Mouse (Mus musculus): Measurements from ENCODE around the gene Hk1. TPM values are rescaled to one million over a fixed set of nuclear protein-coding genes. Genes with fewer than 3 reads are reported as not detected.

Hk1 gene
- polyA plus RNA-seq, 1 experiment from 2014 or later, result 28.4 TPM

GRCm38 (mm10) chr10:62282782-62283181 lies 96.9 kb downstream of the Hk1 start:
- no peaks in the 10 kb centered on the region for H3K27me3 ChIP-seq (replicated peaks; ENCODE audit: control insufficient read depth, insufficient read depth, low read length)
- peaks cover 69% of the 10 kb centered on the region for H3K36me3 ChIP-seq (ENCODE audit: control insufficient read depth, insufficient read depth, low read length)
- H3K4me2 ChIP-seq (ENCODE audit: low read depth, low read length), result no peak overlapping the region
- H3K27ac ChIP-seq (replicated peaks; ENCODE audit: low read depth, low read length), result no peak overlapping the region
- no peaks in the 10 kb centered on the region for H3K9me3 ChIP-seq (ENCODE audit: control insufficient read depth, low read length)
- H3K4me3 ChIP-seq (ENCODE audit: low read depth, low read length), result no peak overlapping the region
- ATAC-seq (ENCODE audit: low read depth) (no peak), DNase-seq (ENCODE audit: low spot score) (no peak)
- no peaks in the 10 kb centered on the region for H3K4me1 ChIP-seq (ENCODE audit: control insufficient read depth, insufficient read depth, low read length)
- whole genome bisulfite sequencing, result 48% methylated on average over 9 of the region's 9 CpGs
- no peak overlapping the region for H3K9ac ChIP-seq (ENCODE audit: low read depth, low read length)

- DNase-seq (ENCODE audit: low spot score), result no peak
- H3K4me3 ChIP-seq (ENCODE audit: low read depth, low read length), result no peak overlapping the region
- H3K9ac ChIP-seq (ENCODE audit: low read depth, low read length), result no peak overlapping the region
- peaks cover 57% of the 10 kb centered on the region for H3K36me3 ChIP-seq (ENCODE audit: control insufficient read depth, insufficient read depth, low read length)
- H3K9me3 ChIP-seq (ENCODE audit: control insufficient read depth, low read length), result no peaks in the 10 kb centered on the region
- no peak overlapping the region for H3K4me2 ChIP-seq (ENCODE audit: low read depth, low read length)
- WGBS, result 88% methylated on average over 4 of the region's 4 CpGs
- H3K4me1 ChIP-seq (ENCODE audit: control insufficient read depth, insufficient read depth, low read length), result no peaks in the 10 kb centered on the region
- no peaks in the 10 kb centered on the region for H3K27me3 ChIP-seq (replicated peaks; ENCODE audit: control insufficient read depth, insufficient read depth, low read length)
- no peak for ATAC-seq (ENCODE audit: low read depth)
- H3K27ac ChIP-seq (replicated peaks; ENCODE audit: low read depth, low read length), result no peak overlapping the region
Measured at GRCm38 (mm10) chr10:62279671-62280070, 100.0 kb downstream of the Hk1 start.

GRCm38 (mm10) chr10:62279066-62279465 lies 100.6 kb downstream of the Hk1 start:
- Histone ChIP-seq H3K27ac (replicated peaks; ENCODE audit: low read depth, low read length) (no peak overlapping the region), H3K36me3 (ENCODE audit: control insufficient read depth, insufficient read depth, low read length) (peaks cover 57% of the 10 kb centered on the region), H3K4me1 (ENCODE audit: control insufficient read depth, insufficient read depth, low read length) (no peaks in the 10 kb centered on the region), H3K9ac (ENCODE audit: low read depth, low read length) (no peak overlapping the region), H3K27me3 (replicated peaks; ENCODE audit: control insufficient read depth, insufficient read depth, low read length) (no peaks in the 10 kb centered on the region), H3K4me2 (ENCODE audit: low read depth, low read length) (no peak overlapping the region), H3K4me3 (ENCODE audit: low read depth, low read length) (no peak overlapping the region), H3K9me3 (ENCODE audit: control insufficient read depth, low read length) (no peaks in the 10 kb centered on the region)
- DNase-seq (ENCODE audit: low spot score) (no peak), ATAC-seq (ENCODE audit: low read depth) (no peak)
- WGBS, result 63% methylated on average over 3 of the region's 3 CpGs

- Histone ChIP-seq H3K4me3 (ENCODE audit: low read depth, low read length) (no peak overlapping the region), H3K4me1 (ENCODE audit: control insufficient read depth, insufficient read depth, low read length) (no peaks in the 10 kb centered on the region), H3K4me2 (ENCODE audit: low read depth, low read length) (no peak overlapping the region), H3K27me3 (replicated peaks; ENCODE audit: control insufficient read depth, insufficient read depth, low read length) (no peaks in the 10 kb centered on the region), H3K36me3 (ENCODE audit: control insufficient read depth, insufficient read depth, low read length) (peaks cover 56% of the 10 kb centered on the region), H3K27ac (replicated peaks; ENCODE audit: low read depth, low read length) (no peak overlapping the region), H3K9me3 (ENCODE audit: control insufficient read depth, low read length) (no peaks in the 10 kb centered on the region), H3K9ac (ENCODE audit: low read depth, low read length) (no peak overlapping the region)
- ATAC-seq (ENCODE audit: low read depth) (no peak), DNase-seq (ENCODE audit: low spot score) (no peak)
- WGBS, result 92% methylated on average over 18 of the region's 19 CpGs
Measured at GRCm38 (mm10) chr10:62277499-62278293, 102.0 kb downstream of the Hk1 start.

GRCm38 (mm10) chr10:62275235-62275634 lies 104.5 kb downstream of the Hk1 start:
- Histone ChIP-seq H3K9me3 (ENCODE audit: control insufficient read depth, low read length) (no peaks in the 10 kb centered on the region), H3K27me3 (replicated peaks; ENCODE audit: control insufficient read depth, insufficient read depth, low read length) (no peaks in the 10 kb centered on the region), H3K9ac (ENCODE audit: low read depth, low read length) (no peak overlapping the region), H3K4me3 (ENCODE audit: low read depth, low read length) (no peak overlapping the region), H3K4me2 (ENCODE audit: low read depth, low read length) (no peak overlapping the region), H3K36me3 (ENCODE audit: control insufficient read depth, insufficient read depth, low read length) (peaks cover 42% of the 10 kb centered on the region), H3K4me1 (ENCODE audit: control insufficient read depth, insufficient read depth, low read length) (no peaks in the 10 kb centered on the region), H3K27ac (replicated peaks; ENCODE audit: low read depth, low read length) (no peak overlapping the region)
- 39% methylated on average over 4 of the region's 4 CpGs for WGBS
- DNase-seq (ENCODE audit: low spot score) (peak; percentile 80), ATAC-seq (ENCODE audit: low read depth) (no peak)

GRCm38 (mm10) chr10:62269278-62269677 lies 110.4 kb downstream of the Hk1 start:
- H3K36me3 ChIP-seq (ENCODE audit: control insufficient read depth, insufficient read depth, low read length), result peaks cover 41% of the 10 kb centered on the region
- H3K4me3 ChIP-seq (ENCODE audit: low read depth, low read length), result no peak overlapping the region
- H3K27me3 ChIP-seq (replicated peaks; ENCODE audit: control insufficient read depth, insufficient read depth, low read length), result no peaks in the 10 kb centered on the region
- no peak for ATAC-seq (ENCODE audit: low read depth)
- H3K9ac ChIP-seq (ENCODE audit: low read depth, low read length), result no peak overlapping the region
- WGBS, result 81% methylated on average over 16 of the region's 16 CpGs
- H3K4me2 ChIP-seq (ENCODE audit: low read depth, low read length), result no peak overlapping the region
- no peaks in the 10 kb centered on the region for H3K4me1 ChIP-seq (ENCODE audit: control insufficient read depth, insufficient read depth, low read length)
- no peak for DNase-seq (ENCODE audit: low spot score)
- H3K9me3 ChIP-seq (ENCODE audit: control insufficient read depth, low read length), result no peaks in the 10 kb centered on the region
- H3K27ac ChIP-seq (replicated peaks; ENCODE audit: low read depth, low read length), result no peak overlapping the region

- no peak overlapping the region for H3K4me2 ChIP-seq (ENCODE audit: low read depth, low read length)
- H3K27me3 ChIP-seq (replicated peaks; ENCODE audit: control insufficient read depth, insufficient read depth, low read length), result no peaks in the 10 kb centered on the region
- ATAC-seq (ENCODE audit: low read depth) (no peak), DNase-seq (ENCODE audit: low spot score) (no peak)
- WGBS, result 63% methylated on average over 2 of the region's 2 CpGs
- no peak overlapping the region for H3K9ac ChIP-seq (ENCODE audit: low read depth, low read length)
- no peaks in the 10 kb centered on the region for H3K4me1 ChIP-seq (ENCODE audit: control insufficient read depth, insufficient read depth, low read length)
- H3K9me3 ChIP-seq (ENCODE audit: control insufficient read depth, low read length), result no peaks in the 10 kb centered on the region
- H3K36me3 ChIP-seq (ENCODE audit: control insufficient read depth, insufficient read depth, low read length), result peaks cover 14% of the 10 kb centered on the region; the same call in 1 of the 2 replicates
- no peak overlapping the region for H3K4me3 ChIP-seq (ENCODE audit: low read depth, low read length)
- no peak overlapping the region for H3K27ac ChIP-seq (replicated peaks; ENCODE audit: low read depth, low read length)
Measured at GRCm38 (mm10) chr10:62264299-62264698, 115.4 kb downstream of the Hk1 start.

GRCm38 (mm10) chr10:62261115-62261886 lies 118.4 kb downstream of the Hk1 start:
- DNase-seq (ENCODE audit: low spot score) (peak; percentile 81), ATAC-seq (ENCODE audit: low read depth) (peak; percentile 91)
- Histone ChIP-seq H3K9ac (ENCODE audit: low read depth, low read length) (no peak overlapping the region), H3K9me3 (ENCODE audit: control insufficient read depth, low read length) (no peaks in the 10 kb centered on the region), H3K27me3 (replicated peaks; ENCODE audit: control insufficient read depth, insufficient read depth, low read length) (no peaks in the 10 kb centered on the region), H3K4me1 (ENCODE audit: control insufficient read depth, insufficient read depth, low read length) (no peaks in the 10 kb centered on the region), H3K36me3 (ENCODE audit: control insufficient read depth, insufficient read depth, low read length) (no peaks in the 10 kb centered on the region), H3K4me3 (ENCODE audit: low read depth, low read length) (no peak overlapping the region), H3K4me2 (ENCODE audit: low read depth, low read length) (no peak overlapping the region), H3K27ac (replicated peaks; ENCODE audit: low read depth, low read length) (no peak overlapping the region)
- 12% methylated on average over 18 of the region's 18 CpGs for WGBS

All from embryonic facial prominence, embryonic 14.5 days (tissue).